Mouse (Mus musculus): Measurements from ENCODE around the gene Cul9. TPM values are rescaled to one million over a fixed set of nuclear protein-coding genes. Genes with fewer than 3 reads are reported as not detected.
A peak's percentile ranks its signal among the peaks of the same experiment; 100 is the strongest.
"Not testable (repeated sequence)": the region's sequence is repeated elsewhere in the genome, so short reads cannot be mapped to it uniquely, and the experiment has no call there.

Gene Cul9
- polyA plus RNA-seq, 1 experiment: 22.0 TPM

DNA sequence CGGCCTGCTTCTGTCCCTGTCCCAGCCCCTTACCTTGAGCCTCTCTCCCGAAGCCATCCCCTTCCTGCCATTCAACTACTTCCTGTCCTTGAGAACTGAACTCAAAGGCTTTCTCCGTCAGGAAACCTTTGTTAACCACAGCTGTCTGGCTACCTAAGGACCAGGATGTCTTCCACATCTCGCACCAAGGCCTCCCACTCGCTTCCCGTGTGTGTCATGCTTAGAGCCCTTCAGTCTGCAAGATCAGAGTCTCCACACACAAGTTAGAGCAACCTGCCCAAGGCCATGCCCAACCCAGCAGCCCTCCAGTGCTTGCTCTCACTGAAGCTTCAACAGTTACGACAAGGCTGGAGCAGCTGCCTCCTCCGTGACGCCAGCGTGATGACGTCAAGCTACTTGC lies 24.8 kb upstream of the Cul9 start:
- no peaks in the 10 kb centered on the region for H3K36me3 ChIP-seq (ENCODE audit: control insufficient read depth, insufficient read depth, low read length)
- no peak for DNase-seq
- no peaks in the 10 kb centered on the region for H3K27me3 ChIP-seq (ENCODE audit: control insufficient read depth, insufficient read depth, low read length)
- TF ChIP-seq POLR2A (IDR thresholded peaks at IDR 0.05; ENCODE audit: control insufficient read depth, extremely low read depth, insufficient read depth, low read length, poor library complexity) (0 out of 2 replicates have a peak, but pooled peaks have one; percentile 21), CTCF (IDR thresholded peaks at IDR 0.05; ENCODE audit: borderline replicate concordance, control insufficient read depth, extremely low read depth, insufficient read depth, low read length, poor library complexity) (no peak)
- no peak overlapping the region for H3K4me3 ChIP-seq (ENCODE audit: control insufficient read depth, insufficient read depth, low read length)
- 84% methylated on average over 11 of the region's 11 CpGs for WGBS
- H3K27ac ChIP-seq (ENCODE audit: control insufficient read depth, insufficient read depth, low read length): no peak overlapping the region
- no peaks in the 10 kb centered on the region for H3K4me1 ChIP-seq (replicated peaks; ENCODE audit: control insufficient read depth, insufficient read depth, low read length)

GRCm38 (mm10) chr17:46559146-46559545 lies 13.0 kb upstream of the Cul9 start:
- H3K4me3 ChIP-seq (ENCODE audit: control insufficient read depth, insufficient read depth, low read length): no peak overlapping the region
- TF ChIP-seq POLR2A (IDR thresholded peaks at IDR 0.05; ENCODE audit: control insufficient read depth, extremely low read depth, insufficient read depth, low read length, poor library complexity) (no peak), CTCF (IDR thresholded peaks at IDR 0.05; ENCODE audit: borderline replicate concordance, control insufficient read depth, extremely low read depth, insufficient read depth, low read length, poor library complexity) (no peak)
- no peak for DNase-seq
- no peaks in the 10 kb centered on the region for H3K36me3 ChIP-seq (ENCODE audit: control insufficient read depth, insufficient read depth, low read length)
- H3K27me3 ChIP-seq (ENCODE audit: control insufficient read depth, insufficient read depth, low read length): no peaks in the 10 kb centered on the region
- WGBS: 86% methylated on average over 6 of the region's 6 CpGs
- H3K4me1 ChIP-seq (replicated peaks; ENCODE audit: control insufficient read depth, insufficient read depth, low read length): peaks cover 14% of the 10 kb centered on the region
- H3K27ac ChIP-seq (ENCODE audit: control insufficient read depth, insufficient read depth, low read length): no peak overlapping the region

DNA sequence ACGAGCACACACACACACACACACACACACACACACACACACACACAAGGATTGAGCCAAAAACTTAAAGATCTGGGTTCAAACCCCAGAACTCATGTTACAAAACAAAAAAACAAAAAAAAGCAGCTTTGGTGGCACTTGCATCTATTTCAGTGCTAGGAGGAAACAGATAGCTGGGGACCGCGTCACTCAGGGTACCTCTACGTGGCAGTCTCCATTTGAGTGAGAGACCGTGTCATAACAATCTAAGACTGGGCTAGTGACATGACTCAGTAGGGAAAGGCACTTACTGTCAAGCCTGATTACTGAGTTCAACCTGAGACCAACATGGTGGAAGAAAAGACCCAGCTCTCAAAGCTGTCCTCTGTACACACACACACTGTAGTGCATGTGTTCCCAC lies 12.0 kb upstream of the Cul9 start:
- no peak for DNase-seq
- Histone ChIP-seq H3K4me3 (ENCODE audit: control insufficient read depth, insufficient read depth, low read length) (no peak overlapping the region), H3K36me3 (ENCODE audit: control insufficient read depth, insufficient read depth, low read length) (no peaks in the 10 kb centered on the region), H3K27ac (ENCODE audit: control insufficient read depth, insufficient read depth, low read length) (no peak overlapping the region), H3K27me3 (ENCODE audit: control insufficient read depth, insufficient read depth, low read length) (no peaks in the 10 kb centered on the region), H3K4me1 (replicated peaks; ENCODE audit: control insufficient read depth, insufficient read depth, low read length) (peaks cover 18% of the 10 kb centered on the region)
- 93% methylated on average over 5 of the region's 5 CpGs for WGBS
- no peak for TF ChIP-seq POLR2A (IDR thresholded peaks at IDR 0.05; ENCODE audit: control insufficient read depth, extremely low read depth, insufficient read depth, low read length, poor library complexity)
- TF ChIP-seq CTCF (IDR thresholded peaks at IDR 0.05; ENCODE audit: borderline replicate concordance, control insufficient read depth, extremely low read depth, insufficient read depth, low read length, poor library complexity): no peak

DNA sequence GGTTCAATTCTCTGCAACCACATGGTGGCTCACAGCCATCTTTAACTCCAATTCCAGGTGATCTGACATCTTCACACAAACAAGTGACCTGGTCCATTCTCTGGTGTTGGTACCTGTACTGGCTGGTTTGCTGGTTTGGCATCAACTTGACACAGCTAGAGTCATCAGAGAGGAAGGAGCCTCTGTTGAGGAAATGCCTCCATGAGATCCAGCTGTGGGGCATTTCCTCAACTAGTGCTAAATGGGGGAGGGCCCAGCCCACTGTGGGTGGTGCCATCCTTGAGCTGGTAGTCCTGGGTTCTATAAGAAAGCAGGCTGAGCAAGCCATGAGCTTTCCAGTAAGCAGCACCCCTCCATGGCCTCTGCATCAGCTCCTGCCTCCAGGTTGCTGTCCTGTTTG lies 11.1 kb upstream of the Cul9 start:
- H3K36me3 ChIP-seq (ENCODE audit: control insufficient read depth, insufficient read depth, low read length); H3K27ac ChIP-seq (ENCODE audit: control insufficient read depth, insufficient read depth, low read length); H3K27me3 ChIP-seq (ENCODE audit: control insufficient read depth, insufficient read depth, low read length); H3K4me3 ChIP-seq (ENCODE audit: control insufficient read depth, insufficient read depth, low read length): not testable (repeated sequence)
- peaks cover 18% of the 10 kb centered on the region for H3K4me1 ChIP-seq (replicated peaks; ENCODE audit: control insufficient read depth, insufficient read depth, low read length)
- DNase-seq: peak; percentile 17

DNA sequence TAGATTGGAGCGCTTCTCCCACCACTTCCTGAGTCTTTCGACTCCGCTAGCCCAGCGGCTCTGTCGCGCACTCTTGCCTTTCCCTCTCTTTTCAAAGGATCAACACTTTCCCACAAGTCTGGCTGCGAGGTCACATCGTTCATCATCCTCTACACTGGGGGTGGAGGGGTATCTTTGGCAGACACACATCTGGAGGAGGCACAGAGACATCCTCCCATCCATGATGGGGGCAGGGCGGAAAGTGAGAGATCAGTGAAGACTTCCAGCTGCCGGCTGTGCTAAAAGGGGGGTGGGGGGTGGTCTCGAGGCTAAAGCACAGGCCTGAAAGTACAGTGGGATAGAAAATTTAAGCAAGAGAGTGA lies 10.4 kb upstream of the Cul9 start:
- WGBS: under 1% methylated on average over 11 of the region's 11 CpGs
- TF ChIP-seq CTCF (IDR thresholded peaks at IDR 0.05; ENCODE audit: borderline replicate concordance, control insufficient read depth, extremely low read depth, insufficient read depth, low read length, poor library complexity) (no peak), POLR2A (IDR thresholded peaks at IDR 0.05; ENCODE audit: control insufficient read depth, extremely low read depth, insufficient read depth, low read length, poor library complexity) (no peak)
- Histone ChIP-seq H3K4me3 (ENCODE audit: control insufficient read depth, insufficient read depth, low read length) (peak overlapping the region; percentile 75), H3K27me3 (ENCODE audit: control insufficient read depth, insufficient read depth, low read length) (no peaks in the 10 kb centered on the region), H3K36me3 (ENCODE audit: control insufficient read depth, insufficient read depth, low read length) (no peaks in the 10 kb centered on the region), H3K4me1 (replicated peaks; ENCODE audit: control insufficient read depth, insufficient read depth, low read length) (peaks cover 18% of the 10 kb centered on the region), H3K27ac (ENCODE audit: control insufficient read depth, insufficient read depth, low read length) (peak overlapping the region; percentile 50)
- DNase-seq: peak; percentile 58

GRCm38 (mm10) chr17:46555673-46556583 lies 9.7 kb upstream of the Cul9 start, which contains the start of gene Srf:
Gene Srf, minus strand, starts transcription at chr17:46556175.
- Histone ChIP-seq H3K27me3 (ENCODE audit: control insufficient read depth, insufficient read depth, low read length) (no peaks in the 10 kb centered on the region), H3K4me3 (ENCODE audit: control insufficient read depth, insufficient read depth, low read length) (peak within 1 kb of the TSS; percentile 84), H3K36me3 (ENCODE audit: control insufficient read depth, insufficient read depth, low read length) (no peaks in the 10 kb centered on the region), H3K27ac (ENCODE audit: control insufficient read depth, insufficient read depth, low read length) (peak within 1 kb of the TSS; percentile 50), H3K4me1 (replicated peaks; ENCODE audit: control insufficient read depth, insufficient read depth, low read length) (peaks cover 18% of the 10 kb centered on the region)
- DNase-seq: peak; percentile 96
- TF ChIP-seq POLR2A (IDR thresholded peaks at IDR 0.05; ENCODE audit: control insufficient read depth, extremely low read depth, insufficient read depth, low read length, poor library complexity) (peak; percentile 72), CTCF (IDR thresholded peaks at IDR 0.05; ENCODE audit: borderline replicate concordance, control insufficient read depth, extremely low read depth, insufficient read depth, low read length, poor library complexity) (peak; percentile 68; the same call in 1 of the 2 replicates)
- under 1% methylated on average over 84 of the region's 87 CpGs for WGBS

All from thymus, adult 2 months (tissue).